Mouse (Mus musculus) small intestine, adult 2 months (tissue): ENCODE data around the gene Bscl2. TPM values are rescaled to one million over a fixed set of nuclear protein-coding genes. Genes with fewer than 3 reads are reported as not detected.
"Not testable (repeated sequence)": the region's sequence is repeated elsewhere in the genome, so short reads cannot be mapped to it uniquely, and the experiment has no call there.

ENCODE experiments used
- H3K27ac ChIP-seq: fragments of 200-500 bp; 2 replicates; pipeline ENCODE4 v1.5.1; 2012; ENCODE audit warnings: low read depth, low read length, control low read depth, inconsistent platforms; ENCODE audit not compliant: insufficient read depth
- H3K27me3 ChIP-seq: fragments of 200-500 bp; 2 replicates; pipeline ENCODE4 v1.6.1; 2012; ENCODE audit warnings: mild to moderate bottlenecking, moderate library complexity, low read length, inconsistent platforms; ENCODE audit not compliant: control insufficient read depth, insufficient read depth
- H3K36me3 ChIP-seq: fragments of 200-500 bp; 2 replicates; pipeline ENCODE4 v1.6.1; 2012; ENCODE audit warnings: mild to moderate bottlenecking, low read length, control low read depth, inconsistent platforms; ENCODE audit not compliant: control insufficient read depth, insufficient read depth
- H3K4me1 ChIP-seq: fragments of 200-500 bp; 2 replicates; pipeline ENCODE4 v1.6.1; 2012; ENCODE audit warnings: low read length, inconsistent platforms, mixed read lengths; ENCODE audit not compliant: control insufficient read depth, insufficient read depth, insufficient read length
- H3K4me3 ChIP-seq: fragments of 200-500 bp; 2 replicates; pipeline ENCODE4 v1.5.1; 2012; ENCODE audit warnings: low read depth, mild to moderate bottlenecking, control low read depth, inconsistent platforms, low read length, moderate library complexity
- CTCF ChIP-seq: fragments of 200-500 bp; IDR thresholded peaks from 2 replicates; pipeline ENCODE4 v1.5.1; 2012; ENCODE audit warnings: low read depth, mild to moderate bottlenecking, control low read depth, inconsistent platforms, low read length, moderate library complexity, mixed read lengths; ENCODE audit not compliant: insufficient replicate concordance, insufficient read length; ENCODE audit errors: extremely low read depth
- POLR2A ChIP-seq: fragments of 200-500 bp; IDR thresholded peaks from 2 replicates; pipeline ENCODE4 v1.6.1; 2012; ENCODE audit warnings: low read depth, mild to moderate bottlenecking, control low read depth, inconsistent platforms, low read length, moderate library complexity
- WGBS: fragments of 180-500 bp; shearing (Covaris S2); methylation state at CpG from one replicate; pipeline ENCODE4 v1.1.7; 2018; 5-methylcytosine and 5-hydroxymethylcytosine counted together
- polyA plus RNA-seq: library from polyadenylated mRNA; depleted of rRNA; stranded (reverse); fragments of >200 nt; gene quantifications from 2 replicates; pipeline ENCODE4 v1.2.3, GENCODE M21; 2012

Gene Bscl2
- polyA plus RNA-seq, 1 experiment = 82.6 TPM

DNA sequence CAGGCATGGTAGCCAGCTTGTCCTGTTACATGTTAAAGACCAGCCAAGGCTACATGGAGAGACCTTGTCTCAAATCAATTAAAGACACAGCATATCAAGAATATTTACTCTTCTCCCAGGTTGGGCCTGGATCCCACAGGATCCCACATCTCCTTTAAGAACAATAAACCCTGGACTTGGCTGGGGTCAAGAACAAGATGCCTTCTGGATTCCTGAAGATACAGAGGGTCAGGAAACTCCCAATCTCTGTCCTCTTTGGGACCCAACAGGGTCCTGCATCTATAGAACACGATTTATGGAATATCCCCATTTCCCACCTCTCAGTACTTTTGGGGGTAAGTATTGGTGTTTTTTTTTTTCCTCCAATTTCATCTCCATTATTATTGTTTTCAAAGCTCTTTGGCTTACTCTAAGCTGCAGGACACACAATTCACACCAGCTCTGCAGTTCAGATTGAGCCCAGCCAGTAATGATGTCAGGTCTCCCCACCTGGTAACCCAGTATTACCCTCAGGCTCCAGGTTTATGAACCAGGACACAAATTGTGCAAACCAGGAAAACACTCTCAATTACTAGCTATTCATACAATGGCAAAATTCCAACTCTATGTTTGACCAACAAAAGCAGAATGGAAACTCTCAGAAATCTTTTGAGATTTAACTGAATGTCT lies 49.8 kb downstream of the Bscl2 start:
- 59% methylated on average over 1 of the region's 1 CpGs for WGBS
- H3K27ac ChIP-seq = no peak overlapping the region

GRCm38 (mm10) chr19:8887585-8888463 lies 50.6 kb downstream of the Bscl2 start:
- WGBS = 12% methylated on average over 19 of the region's 19 CpGs
- Histone ChIP-seq H3K36me3 (peaks cover 5% of the 10 kb centered on the region; the same call in 1 of the 2 replicates), H3K4me1 (no peaks in the 10 kb centered on the region; the same call in 1 of the 2 replicates), H3K27me3 (no peaks in the 10 kb centered on the region), H3K4me3 (peak overlapping the region; percentile 86), H3K27ac (peak overlapping the region; percentile 35)
- TF ChIP-seq CTCF (no peak), POLR2A (no peak)

More for the DNA sequence above, 49.8 kb downstream of the Bscl2 start:
- Histone ChIP-seq H3K4me3 (no peak overlapping the region), H3K36me3 (peaks cover 5% of the 10 kb centered on the region; the same call in 1 of the 2 replicates), H3K4me1 (no peaks in the 10 kb centered on the region; the same call in 1 of the 2 replicates), H3K27me3 (no peaks in the 10 kb centered on the region)
- TF ChIP-seq POLR2A (no peak), CTCF (no peak)

- H3K36me3 ChIP-seq = peaks cover 5% of the 10 kb centered on the region; the same call in 1 of the 2 replicates
- no peaks in the 10 kb centered on the region; the same call in 1 of the 2 replicates for H3K4me1 ChIP-seq
- TF ChIP-seq CTCF (no peak), POLR2A (peak; percentile 92)
- under 1% methylated on average over 58 of the region's 58 CpGs for WGBS
- H3K4me3 ChIP-seq = peak within 1 kb of the TSS; percentile 86
- no peaks in the 10 kb centered on the region for H3K27me3 ChIP-seq
- peak within 1 kb of the TSS; percentile 75 for H3K27ac ChIP-seq
Observed at GRCm38 (mm10) chr19:8888511-8889385, 51.5 kb downstream of the Bscl2 start, which contains the start of the genes 1810009A15Rik and Gm49416. Gene 1810009A15Rik (plus strand): TSS chr19:8888853. Gene Gm49416 (plus strand): TSS chr19:8888926.

DNA sequence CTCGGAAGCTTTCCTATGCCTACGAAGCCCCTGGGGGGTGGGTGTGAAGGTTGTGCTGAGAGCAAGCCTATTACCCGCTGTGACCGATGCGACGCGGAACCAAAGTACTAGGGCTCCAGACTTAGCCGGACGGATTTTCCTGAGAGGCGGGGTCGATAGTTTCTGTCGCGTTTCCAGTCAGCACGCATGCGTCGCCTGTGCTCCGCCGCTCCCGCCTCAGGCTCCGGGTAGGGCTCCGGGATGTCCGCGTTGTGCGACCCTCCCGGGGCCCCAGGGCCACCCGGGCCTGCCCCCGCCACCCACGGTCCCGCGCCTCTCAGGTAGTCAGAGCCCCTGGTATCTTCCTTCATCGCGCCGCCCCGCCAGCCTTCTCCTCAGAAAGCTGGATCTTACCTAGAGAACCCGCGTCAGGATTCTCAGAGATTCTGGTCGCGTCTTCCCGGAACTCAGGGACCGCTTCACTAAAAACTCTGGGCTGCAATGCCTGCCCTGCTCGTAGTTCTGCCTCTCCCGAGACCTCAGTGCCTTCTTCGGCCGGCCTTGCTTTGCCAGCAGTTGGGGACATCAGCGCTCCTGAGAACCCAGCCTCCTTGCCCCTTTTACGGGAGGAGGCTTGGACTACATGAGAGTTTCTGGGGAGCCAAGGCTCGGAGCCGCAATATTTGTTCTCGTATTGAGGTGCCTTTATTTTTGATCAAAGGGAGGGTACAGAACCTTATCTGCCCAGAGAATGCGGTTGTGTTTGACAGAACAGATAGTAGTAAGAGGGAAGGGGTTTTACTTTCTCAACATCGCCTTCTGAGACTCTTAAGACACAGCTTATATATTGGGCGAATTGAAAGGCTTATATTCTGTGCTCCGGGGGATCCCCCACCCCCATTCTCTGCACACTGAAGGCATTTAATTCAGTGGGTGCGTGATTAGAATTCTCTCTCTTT lies 55.8 kb downstream of the Bscl2 start, which contains the start of gene Ints5:
Gene Ints5, plus strand, starts transcription at position 177 of the 938 bp plus-strand sequence.
- H3K4me3 ChIP-seq = peak within 1 kb of the TSS; percentile 99
- WGBS = 1% methylated on average over 54 of the region's 54 CpGs

DNA sequence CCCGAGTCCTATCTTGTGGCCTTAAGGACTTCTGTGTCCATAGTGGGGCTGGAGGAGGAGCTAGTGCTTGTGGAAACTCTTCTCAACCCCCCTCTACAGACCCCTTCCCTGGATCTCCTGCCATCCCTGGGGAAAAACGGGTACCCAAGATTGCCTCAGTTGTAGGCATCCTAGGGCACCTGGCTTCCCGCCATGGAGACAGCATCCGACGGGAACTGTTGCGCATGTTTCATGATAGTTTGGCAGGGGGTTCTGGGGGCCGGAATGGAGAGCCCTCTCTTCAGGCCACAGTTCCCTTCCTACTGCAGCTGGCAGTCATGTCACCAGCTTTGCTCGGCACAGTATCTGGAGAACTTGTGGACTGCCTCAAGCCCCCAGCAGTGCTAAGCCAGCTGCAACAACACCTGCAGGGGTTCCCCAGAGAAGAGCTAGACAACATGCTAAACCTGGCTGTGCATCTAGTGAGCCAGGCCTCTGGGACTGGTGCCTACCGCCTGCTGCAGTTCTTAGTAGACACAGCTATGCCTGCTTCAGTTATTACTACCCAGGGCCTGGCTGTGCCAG lies 58.2 kb downstream of the Bscl2 start:
- TF ChIP-seq POLR2A = no peak
- no peak for TF ChIP-seq CTCF
- H3K27me3 ChIP-seq = no peaks in the 10 kb centered on the region
- H3K4me1 ChIP-seq = peaks cover 8% of the 10 kb centered on the region
- 89% methylated on average over 9 of the region's 9 CpGs for WGBS
- H3K36me3 ChIP-seq = peaks cover 11% of the 10 kb centered on the region; the same call in 1 of the 2 replicates
- no peak overlapping the region for H3K27ac ChIP-seq
- no peak overlapping the region for H3K4me3 ChIP-seq

More for the DNA sequence above, 55.8 kb downstream of the Bscl2 start, which contains the start of gene Ints5:
- TF ChIP-seq CTCF = no peak
- peak; percentile 64 for TF ChIP-seq POLR2A
- peaks cover 8% of the 10 kb centered on the region for H3K4me1 ChIP-seq
- H3K27ac ChIP-seq = peak within 1 kb of the TSS; percentile 46
- H3K27me3 ChIP-seq = no peaks in the 10 kb centered on the region
- H3K36me3 ChIP-seq = peaks cover 13% of the 10 kb centered on the region; the same call in 1 of the 2 replicates

- H3K27me3 ChIP-seq, H3K4me3 ChIP-seq, H3K27ac ChIP-seq, H3K4me1 ChIP-seq, H3K36me3 ChIP-seq: not testable (repeated sequence)
- 57% methylated on average over 5 of the region's 5 CpGs for WGBS
Observed at GRCm38 (mm10) chr19:8896231-8896630, 59.0 kb downstream of the Bscl2 start.

DNA sequence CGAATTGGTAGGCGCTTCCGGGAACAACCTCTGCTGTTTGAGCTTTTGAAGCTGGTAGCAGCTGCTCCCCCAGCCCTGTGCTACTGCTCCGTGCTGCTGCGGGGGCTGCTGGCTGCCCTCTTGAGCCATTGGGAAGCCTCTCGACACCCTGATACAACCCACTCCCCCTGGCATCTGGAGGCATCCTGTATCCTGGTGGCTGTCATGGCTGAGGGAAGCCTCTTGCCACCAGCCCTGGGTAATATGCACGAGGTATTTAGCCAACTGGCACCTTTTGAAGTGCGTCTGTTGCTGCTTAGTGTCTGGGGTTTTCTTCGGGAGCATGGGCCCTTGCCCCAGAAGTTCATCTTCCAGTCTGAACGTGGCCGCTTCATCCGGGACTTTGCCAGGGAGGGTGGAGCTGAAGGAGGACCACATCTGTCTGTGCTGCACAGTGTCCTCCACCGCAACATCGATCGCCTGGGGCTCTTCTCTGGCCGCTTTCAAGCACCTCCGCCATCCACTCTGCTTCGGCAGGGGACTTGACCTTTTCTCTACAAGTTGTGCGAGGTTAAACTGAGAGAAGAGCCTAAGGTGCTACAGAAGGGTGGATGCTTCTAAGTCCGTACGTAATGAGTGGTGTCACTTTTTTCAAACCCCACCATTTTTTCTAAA lies 60.1 kb downstream of the Bscl2 start:
- not testable (repeated sequence) for H3K27me3 ChIP-seq, H3K4me1 ChIP-seq
- H3K36me3 ChIP-seq = peaks cover 13% of the 10 kb centered on the region
- H3K4me3 ChIP-seq = peak overlapping the region; percentile 71
- 15% methylated on average over 21 of the region's 21 CpGs for WGBS
- H3K27ac ChIP-seq = peak overlapping the region; percentile 84
